Mouse (Mus musculus) liver, adult 2 months (tissue): Measurements from ENCODE around the gene Dennd1c.

Experiments
- CTCF ChIP-seq: fragments of 200-500 bp; IDR thresholded peaks from 2 replicates; pipeline ENCODE4 v1.5.1; 2011; ENCODE audit warnings: low read depth, low read length, control low read depth
- POLR2A ChIP-seq: fragments of 200-500 bp; IDR thresholded peaks from 2 replicates; pipeline ENCODE4 v1.6.1; 2011; ENCODE audit warnings: low read length, control low read depth; ENCODE audit not compliant: insufficient read depth; ENCODE audit errors: extremely low read depth

GRCm38 (mm10) chr17:57105181-57106034, 27.1 kb upstream of the Dennd1c start, which contains the start of gene Tnfsf9:
- no peak for TF ChIP-seq CTCF
- no peak for TF ChIP-seq POLR2A
